In the genomic region with DNA sequence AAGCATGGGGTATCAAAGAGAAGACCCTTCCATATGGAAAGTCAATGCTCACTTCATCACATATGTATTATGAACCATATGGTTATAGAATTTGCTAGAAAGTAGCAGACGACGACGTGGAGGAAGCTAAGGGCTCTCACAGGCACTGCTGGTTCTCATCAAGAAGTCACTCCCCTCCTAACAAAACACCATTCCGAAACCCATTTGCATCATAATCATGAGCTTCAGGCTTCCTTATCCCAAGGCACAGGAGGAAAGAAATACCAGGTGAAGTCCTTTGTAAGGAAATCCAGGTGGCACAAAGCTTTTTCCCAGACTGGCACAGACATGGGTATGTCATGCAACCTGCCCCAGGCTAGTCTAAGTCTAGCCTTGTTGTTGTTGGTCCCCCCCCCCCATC, we compare ENCODE assay signal across 17 mouse cellular contexts.
"Had no signal": no experiment of that assay in that cellular context is flagged by ENCODE, and none has a peak within 500 bp of the region (broad histone marks: within the 10 kb centered on the region; RNA-seq: fewer than 3 reads in every experiment).

No protein-coding gene starts in this region.

- H3K36me3 ChIP-seq: lung, embryonic 15.5 days; midbrain, embryonic 13.5 days; midbrain, embryonic 15.5 days; neural tube, embryonic 12.5 days; stomach, embryonic 15.5 days had no signal

- H3K27me3 ChIP-seq: lung, embryonic 15.5 days; megakaryocyte, embryonic 14.5 days; midbrain, embryonic 13.5 days; midbrain, embryonic 15.5 days; neural tube, embryonic 12.5 days; stomach, embryonic 15.5 days had no signal

- DNase-seq: lung, adult 2 months; lung, postnatal 14 days; lung, postnatal 36 days; right cerebral cortex, postnatal 14 days; thymus, adult 2 months; thymus, postnatal 25 days; thymus, postnatal 4 days had no signal

- H3K4me2 ChIP-seq: lung, embryonic 15.5 days; midbrain, embryonic 11.5 days; midbrain, embryonic 13.5 days; midbrain, embryonic 15.5 days; neural tube, embryonic 12.5 days; stomach, embryonic 15.5 days had no signal

- H3K9me3 ChIP-seq: lung, embryonic 15.5 days; megakaryocyte, embryonic 14.5 days; midbrain, embryonic 13.5 days; midbrain, embryonic 15.5 days; neural tube, embryonic 12.5 days; stomach, embryonic 15.5 days had no signal

- H3K4me3 ChIP-seq: lung, embryonic 15.5 days; megakaryocyte, embryonic 14.5 days; midbrain, embryonic 13.5 days; midbrain, embryonic 15.5 days; neural tube, embryonic 12.5 days; stomach, embryonic 15.5 days had no signal

- ATAC-seq: lung, postnatal 0 days; midbrain, embryonic 13.5 days; midbrain, embryonic 15.5 days had no signal

- H3K27ac ChIP-seq: lung, embryonic 15.5 days; macrophage; midbrain, embryonic 13.5 days; midbrain, embryonic 15.5 days; neural tube, embryonic 12.5 days; stomach, embryonic 15.5 days; stomach, postnatal 0 days had no signal

- H3K9ac ChIP-seq: lung, embryonic 15.5 days; midbrain, embryonic 13.5 days; midbrain, embryonic 15.5 days; neural tube, embryonic 12.5 days; stomach, embryonic 15.5 days had no signal

- H3K4me1 ChIP-seq: lung, embryonic 15.5 days; megakaryocyte, embryonic 14.5 days; midbrain, embryonic 13.5 days; midbrain, embryonic 15.5 days; neural tube, embryonic 12.5 days; stomach, embryonic 15.5 days had no signal
